Mouse (Mus musculus) cortical plate, adult 2 months (tissue): ENCODE data around the gene Actn4.

Source experiments
- CTCF ChIP-seq: fragments of 200-500 bp; IDR thresholded peaks from 2 replicates; pipeline ENCODE4 v1.5.1; 2011; ENCODE audit warnings: mild to moderate bottlenecking, control low read depth, low read length; ENCODE audit not compliant: insufficient read depth; ENCODE audit errors: extremely low read depth
- POLR2A ChIP-seq: fragments of 200-500 bp; IDR thresholded peaks from 2 replicates; pipeline ENCODE4 v1.6.1; 2011; ENCODE audit warnings: mild to moderate bottlenecking, low read length, control low read depth; ENCODE audit not compliant: insufficient read depth; ENCODE audit errors: extremely low read depth

DNA sequence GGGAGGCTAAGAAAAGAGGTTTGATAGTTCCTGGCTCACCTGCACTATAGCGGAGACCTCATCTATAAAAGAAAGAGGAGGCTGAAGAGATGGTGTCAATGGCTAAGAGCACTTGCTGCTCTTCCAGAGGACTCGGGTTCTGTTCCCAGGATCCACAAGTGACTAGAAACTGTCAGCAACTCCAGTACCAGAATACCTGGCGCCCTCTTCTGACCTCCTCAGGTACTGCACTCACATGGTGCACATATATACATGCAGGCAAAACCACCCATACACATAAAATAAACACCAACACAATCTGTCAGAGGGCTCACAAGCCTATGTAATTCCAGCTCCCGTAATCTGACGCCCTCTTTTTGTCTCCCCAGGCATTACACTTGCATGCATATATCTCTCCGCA, 101.2 kb downstream of the Actn4 start:
- no peak for TF ChIP-seq POLR2A
- TF ChIP-seq CTCF = no peak
